Mouse (Mus musculus) G1E (cell line): ENCODE results near the gene Caln1.

Source experiments
- CTCF ChIP-seq: IDR thresholded peaks from 2 replicates; pipeline ENCODE4 v1.5.1; 2012; ENCODE audit warnings: low read depth, low read length, inconsistent platforms, mixed read lengths
- GATA1 ChIP-seq: IDR thresholded peaks from 2 replicates; pipeline ENCODE4 v1.6.1; 2012; ENCODE audit warnings: borderline replicate concordance, low read length, inconsistent platforms, mixed read lengths
- POLR2AphosphoS5 ChIP-seq: IDR thresholded peaks from 2 replicates; pipeline ENCODE4 v1.6.1; 2012; ENCODE audit warnings: low read depth, low read length, inconsistent platforms; ENCODE audit not compliant: insufficient replicate concordance

- no peak for TF ChIP-seq CTCF
- no peak for TF ChIP-seq POLR2AphosphoS5
- TF ChIP-seq GATA1 = no peak
Observed at GRCm38 (mm10) chr5:130701777-130702176, 332.5 kb downstream of the Caln1 start.
